ENCODE assay signal across 8 mouse cellular contexts in genomic region chrX:93956727-93957126, GRCm38 (mm10). TPM values are rescaled to one million over a fixed set of nuclear protein-coding genes. Genes with fewer than 3 reads are reported as not detected.
A peak's percentile ranks its signal among the peaks of the same experiment; 100 is the strongest.
DNase-seq lines count a peak whose midpoint lies in the region; ATAC-seq and TF ChIP-seq lines count a peak whose summit lies in the region.

No protein-coding gene starts in this region.

- H3K4me1 ChIP-seq in midbrain, embryonic 14.5 days (ENCODE audit: control insufficient read depth, insufficient read depth, low read length), result no peaks in the 10 kb centered on the region
- no peaks in the 10 kb centered on the region for H3K4me1 ChIP-seq in midbrain, embryonic 11.5 days (ENCODE audit: control insufficient read depth, insufficient read depth, low read length)
- no peaks in the 10 kb centered on the region for H3K4me1 ChIP-seq in intestine, postnatal 0 days (replicated peaks; ENCODE audit: control insufficient read depth, insufficient read depth, low read length)
- H3K4me1 ChIP-seq in lung, embryonic 16.5 days (replicated peaks; ENCODE audit: control insufficient read depth, insufficient read depth, low read length), result no peaks in the 10 kb centered on the region

- peak; percentile 72 for TF ChIP-seq CTCF in intestine, postnatal 0 days (IDR thresholded peaks at IDR 0.05; ENCODE audit: low read depth)

- no peaks in the 10 kb centered on the region for H3K9me3 ChIP-seq in midbrain, embryonic 14.5 days (ENCODE audit: control insufficient read depth, low read length)
- no peaks in the 10 kb centered on the region for H3K9me3 ChIP-seq in midbrain, embryonic 11.5 days (ENCODE audit: control insufficient read depth, low read length)
- no peaks in the 10 kb centered on the region for H3K9me3 ChIP-seq in intestine, postnatal 0 days (ENCODE audit: control insufficient read depth)
- H3K9me3 ChIP-seq in lung, embryonic 16.5 days (ENCODE audit: control insufficient read depth, low read length), result no peaks in the 10 kb centered on the region

- no peak overlapping the region for H3K4me3 ChIP-seq in midbrain, embryonic 14.5 days (replicated peaks; ENCODE audit: low read depth, low read length)
- no peak overlapping the region for H3K4me3 ChIP-seq in midbrain, embryonic 11.5 days (ENCODE audit: low read depth, low read length)
- no peak overlapping the region for H3K4me3 ChIP-seq in intestine, postnatal 0 days (ENCODE audit: low read depth, low read length)
- no peak overlapping the region for H3K4me3 ChIP-seq in lung, embryonic 16.5 days (ENCODE audit: low read length)

- H3K27me3 ChIP-seq in midbrain, embryonic 14.5 days (ENCODE audit: control insufficient read depth, insufficient read depth, low read length), result no peaks in the 10 kb centered on the region
- H3K27me3 ChIP-seq in midbrain, embryonic 11.5 days (ENCODE audit: control insufficient read depth, insufficient read depth, low read length), result no peaks in the 10 kb centered on the region
- H3K27me3 ChIP-seq in intestine, postnatal 0 days (replicated peaks; ENCODE audit: control insufficient read depth, insufficient read depth, low read length), result no peaks in the 10 kb centered on the region; the same call in 1 of the 2 replicates
- no peaks in the 10 kb centered on the region for H3K27me3 ChIP-seq in lung, embryonic 16.5 days (ENCODE audit: control insufficient read depth, insufficient read depth, low read depth, low read length)

- DNase-seq in cerebellum, adult 9-10 months, result peak; percentile 5
- DNase-seq in midbrain, embryonic 14.5 days, result peak; percentile 50
- DNase-seq in midbrain, embryonic 11.5 days (ENCODE audit: low spot score, missing footprints), result no peak
- DNase-seq in spleen, adult 18-20 months, result no peak

- 35% methylated on average over 1 of the region's 1 CpGs for WGBS in midbrain, embryonic 14.5 days
- WGBS in midbrain, embryonic 11.5 days, result 43% methylated on average over 1 of the region's 1 CpGs
- 50% methylated on average over 1 of the region's 1 CpGs for WGBS in intestine, postnatal 0 days
- 36% methylated on average over 1 of the region's 1 CpGs for WGBS in lung, embryonic 16.5 days

- ATAC-seq in cerebellum, adult (ENCODE audit: insufficient number of reproducible peaks, low FRiP score, low TSS enrichment), result no peak
- no peak; the same call in 1 of the 2 replicates for ATAC-seq in midbrain, embryonic 14.5 days (ENCODE audit: low FRiP score, low TSS enrichment)
- ATAC-seq in midbrain, embryonic 11.5 days (ENCODE audit: low FRiP score), result no peak
- ATAC-seq in common myeloid progenitor, adult 5-6 weeks (replicated peaks; ENCODE audit: low read depth, poor library complexity, severe bottlenecking), result peak; percentile 93
- no peak for ATAC-seq in intestine, postnatal 0 days
- 0 out of 2 replicates have a peak, but pooled peaks have one; percentile 43 for ATAC-seq in lung, embryonic 16.5 days (ENCODE audit: low read depth)

- H3K36me3 ChIP-seq in midbrain, embryonic 14.5 days (ENCODE audit: control insufficient read depth, insufficient read depth, low read length), result no peaks in the 10 kb centered on the region
- no peaks in the 10 kb centered on the region for H3K36me3 ChIP-seq in midbrain, embryonic 11.5 days (ENCODE audit: control insufficient read depth, insufficient read depth, low read length)
- no peaks in the 10 kb centered on the region for H3K36me3 ChIP-seq in intestine, postnatal 0 days (ENCODE audit: control insufficient read depth, insufficient read depth)
- H3K36me3 ChIP-seq in lung, embryonic 16.5 days (ENCODE audit: control insufficient read depth, insufficient read depth, low read length), result no peaks in the 10 kb centered on the region

- H3K9ac ChIP-seq in midbrain, embryonic 14.5 days (replicated peaks; ENCODE audit: low read length), result no peak overlapping the region
- no peak overlapping the region for H3K9ac ChIP-seq in midbrain, embryonic 11.5 days (ENCODE audit: low read length)
- no peak overlapping the region for H3K9ac ChIP-seq in intestine, postnatal 0 days (ENCODE audit: low read depth, low read length)
- H3K9ac ChIP-seq in lung, embryonic 16.5 days (ENCODE audit: low read length), result no peak overlapping the region

- no peak overlapping the region for H3K4me2 ChIP-seq in midbrain, embryonic 14.5 days (ENCODE audit: low read length)
- H3K4me2 ChIP-seq in midbrain, embryonic 11.5 days, result no peak overlapping the region
- H3K4me2 ChIP-seq in intestine, postnatal 0 days (replicated peaks; ENCODE audit: low read depth), result no peak overlapping the region
- H3K4me2 ChIP-seq in lung, embryonic 16.5 days (ENCODE audit: low read depth, low read length), result no peak overlapping the region

- H3K27ac ChIP-seq in midbrain, embryonic 14.5 days (replicated peaks; ENCODE audit: low read depth, low read length), result no peak overlapping the region
- no peak overlapping the region for H3K27ac ChIP-seq in midbrain, embryonic 11.5 days (ENCODE audit: low read depth, low read length)
- H3K27ac ChIP-seq in intestine, postnatal 0 days (ENCODE audit: low read depth, low read length), result no peak overlapping the region
- no peak overlapping the region for H3K27ac ChIP-seq in lung, embryonic 16.5 days (ENCODE audit: low read length)

RNA-seq across cellular contexts. Expression of gene AU015836, which starts 11.7 kb away (rescaled TPM):
- not detected in 2 replicates for polyA plus RNA-seq in midbrain, embryonic 14.5 days (2014; fragmentation: Nextera tagmentation; extraction: Ambion mirVana)
- polyA plus RNA-seq in midbrain, embryonic 11.5 days (2014; fragmentation: Nextera tagmentation; extraction: Ambion mirVana), result 0.07 TPM in 1 of 2 replicates, not detected in the other
- not detected in 2 replicates for total RNA-seq in common myeloid progenitor, adult 5-6 weeks (2017)
- polyA plus RNA-seq in intestine, postnatal 0 days (2015; fragmentation: Nextera tagmentation; extraction: Ambion mirVana), result 0.18 and 0.30 TPM in 2 replicates
- not detected in 2 replicates for polyA plus RNA-seq in lung, embryonic 16.5 days (2015; fragmentation: Nextera tagmentation; extraction: Ambion mirVana)

Comparison
In these comparisons a context has a peak if more than half of its experiments do, and no peak if none do; other contexts are left out.
1. DNase-seq: peak in cerebellum, adult 9-10 months (single experiment) and midbrain, embryonic 14.5 days (single experiment); none in midbrain, embryonic 11.5 days (single experiment) and spleen, adult 18-20 months (0 of 2).
2. ATAC-seq: peak in common myeloid progenitor, adult 5-6 weeks (single experiment) and lung, embryonic 16.5 days (single experiment); none in cerebellum, adult (single experiment), midbrain, embryonic 14.5 days (single experiment), midbrain, embryonic 11.5 days (single experiment) and intestine, postnatal 0 days (single experiment).